Mouse (Mus musculus): ENCODE measurements around the gene Plod3. TPM values are rescaled to one million over a fixed set of nuclear protein-coding genes. Genes with fewer than 3 reads are reported as not detected.

Plod3 gene
- polyA plus RNA-seq (2015; fragmentation: Nextera tagmentation; extraction: Ambion mirVana), result 31.9 and 35.8 TPM in 2 replicates

GRCm38 (mm10) chr5:136986695-136987137, at the start of gene Plod3:
TSS of gene Plod3 (plus strand) at chr5:136987019.

GRCm38 (mm10) chr5:136953015-136953414, 33.8 kb upstream of the Plod3 start, which contains the start of gene Fis1:
TSS of gene Fis1 (plus strand) at chr5:136953275.

GRCm38 (mm10) chr5:136966331-136966730, 20.5 kb upstream of the Plod3 start, which contains the start of gene Cldn15:
TSS of gene Cldn15 (plus strand) at chr5:136966616.

GRCm38 (mm10) chr5:136987934-136988271, 1.1 kb downstream of the Plod3 start, which contains the start of gene Znhit1:
TSS of gene Znhit1 (minus strand) at chr5:136988021.

GRCm38 (mm10) chr5:137026092-137026491, 39.3 kb downstream of the Plod3 start, which contains the start of gene Vgf:
TSS of gene Vgf (plus strand) at chr5:137026392.

GRCm38 (mm10) chr5:137045402-137046323, 58.8 kb downstream of the Plod3 start, which contains the start of gene Ap1s1:
TSS of gene Ap1s1 (minus strand) at chr5:137046135.

MicroRNA genes within 50 kb of the gene (microRNA counts, 519-probe panel; counts per million panel counts)
- not detected for microRNA mmu-miR-702

Small RNA genes within 50 kb of the gene (microRNA-seq; reads per million reads assigned to microRNA genes)
- 12.7 reads per million, percentile 21 among the genes with 10 or more reads in this experiment for gene Mir702

Other genes starting within 250 kb of the Plod3 start
- 0.85 and 1.8 TPM in 2 replicates for gene Col26a1, start 103.8 kb upstream of the Plod3 start, polyA plus RNA-seq (2015; fragmentation: Nextera tagmentation; extraction: Ambion mirVana)
- gene Ift22, start 78.9 kb upstream of the Plod3 start, polyA plus RNA-seq (2015; fragmentation: Nextera tagmentation; extraction: Ambion mirVana), result 27.6 and 29.5 TPM in 2 replicates
- 182 and 204 TPM in 2 replicates for gene Fis1, start 33.7 kb upstream of the Plod3 start, polyA plus RNA-seq (2015; fragmentation: Nextera tagmentation; extraction: Ambion mirVana)
- gene Cldn15, start 20.4 kb upstream of the Plod3 start, polyA plus RNA-seq (2015; fragmentation: Nextera tagmentation; extraction: Ambion mirVana), result 12.9 and 18.4 TPM in 2 replicates
- 81.4 and 83.5 TPM in 2 replicates for gene Znhit1, start 1.0 kb downstream of the Plod3 start, polyA plus RNA-seq (2015; fragmentation: Nextera tagmentation; extraction: Ambion mirVana)
- gene Vgf, start 39.4 kb downstream of the Plod3 start, polyA plus RNA-seq (2015; fragmentation: Nextera tagmentation; extraction: Ambion mirVana), result 0.07 TPM in 2 replicates
- 138 and 150 TPM in 2 replicates for gene Ap1s1, start 59.1 kb downstream of the Plod3 start, polyA plus RNA-seq (2015; fragmentation: Nextera tagmentation; extraction: Ambion mirVana)
- gene Serpine1, start 85.2 kb downstream of the Plod3 start, polyA plus RNA-seq (2015; fragmentation: Nextera tagmentation; extraction: Ambion mirVana), result 2.4 and 4.6 TPM in 2 replicates
- gene Trim56, start 129.2 kb downstream of the Plod3 start, polyA plus RNA-seq (2015; fragmentation: Nextera tagmentation; extraction: Ambion mirVana), result 6.0 and 8.6 TPM in 2 replicates
- 0.17 TPM in 1 of 2 replicates, not detected in the other for gene Muc3, start 162.3 kb downstream of the Plod3 start, polyA plus RNA-seq (2015; fragmentation: Nextera tagmentation; extraction: Ambion mirVana)
- gene Muc3a, start 225.4 kb downstream of the Plod3 start, polyA plus RNA-seq (2015; fragmentation: Nextera tagmentation; extraction: Ambion mirVana), result 8.6 and 9.4 TPM in 2 replicates